Mouse (Mus musculus) NIH3T3 (cell line): Measurements from ENCODE around the gene Zfp266.
"Not testable (repeated sequence)": the region's sequence is repeated elsewhere in the genome, so short reads cannot be mapped to it uniquely, and the experiment has no call there.

Source experiments
- DNase-seq: peaks from one replicate; pipeline ENCODE4 v3.0.0-alpha.2; 2012; ENCODE audit warnings: low read depth

Zfp266 gene

DNA sequence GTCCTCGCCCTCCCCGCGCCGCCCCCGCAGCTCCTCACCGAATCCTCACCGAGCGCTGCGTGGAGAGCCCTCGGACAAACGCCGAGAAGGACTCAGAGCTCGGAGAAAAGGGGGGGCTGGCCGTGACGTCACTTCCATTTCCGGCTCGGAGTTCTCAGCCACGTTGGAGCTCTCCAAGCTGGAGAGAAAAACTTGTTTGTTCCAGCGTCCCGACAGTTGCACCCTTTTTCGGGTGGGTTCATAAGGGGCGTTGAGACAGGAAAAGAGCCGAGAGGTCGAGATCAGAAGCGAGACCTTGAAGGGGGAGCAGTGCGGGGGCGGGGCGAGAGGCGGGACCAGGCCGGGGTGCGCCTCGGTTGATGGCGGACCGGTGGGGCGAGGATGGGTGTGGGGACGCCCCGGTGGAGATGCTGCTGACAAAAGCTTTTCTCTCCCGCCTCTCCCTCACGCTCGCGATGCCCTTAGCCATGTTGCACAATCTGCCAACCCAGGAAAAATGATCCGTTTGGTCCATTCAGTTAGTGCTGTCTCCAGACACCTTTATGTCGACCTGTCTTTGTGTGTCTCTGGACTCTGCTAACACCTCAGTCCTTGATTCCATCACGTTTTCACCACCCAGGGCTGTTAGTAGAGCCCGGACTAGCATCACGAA, at the start of gene Zfp266:
Gene Zfp266 (minus strand): TSS at position 112 of the 652 bp plus-strand sequence.
- DNase-seq, result peak; percentile 92

DNA sequence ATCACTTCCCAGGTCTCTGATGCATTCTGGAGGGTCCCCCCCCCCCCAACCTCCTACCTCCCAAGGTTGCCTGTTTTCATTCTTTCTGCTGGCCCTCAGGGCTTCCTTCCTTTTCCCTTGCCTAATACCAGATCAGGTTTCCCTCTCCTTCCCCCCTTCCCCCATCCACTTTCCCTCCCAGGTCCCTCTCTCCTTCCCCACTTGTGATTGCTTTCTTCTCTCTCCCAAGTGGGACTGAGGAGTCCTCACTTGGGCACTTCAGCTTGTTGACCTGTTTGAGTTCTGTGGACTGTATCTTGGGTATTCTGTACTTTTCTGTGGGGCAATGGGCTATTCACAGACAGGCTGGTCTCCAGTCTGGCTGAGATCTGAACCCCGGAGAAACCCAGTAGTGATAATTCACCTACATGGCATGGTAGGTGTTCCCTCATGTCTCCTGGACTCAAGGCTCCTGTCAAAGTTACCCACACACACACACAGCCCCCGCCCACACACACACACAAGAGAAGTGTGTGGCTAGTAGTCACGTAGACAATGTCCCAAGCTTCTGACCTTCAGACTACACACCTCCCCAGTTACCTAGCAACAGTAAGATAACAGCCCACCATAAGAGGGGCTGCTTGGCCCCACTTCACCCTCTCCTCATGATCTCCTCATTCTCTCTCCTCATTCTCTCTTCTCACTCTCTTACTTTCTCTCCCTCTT, 44.3 kb upstream of the Zfp266 start:
- DNase-seq, result not testable (repeated sequence)

GRCm38 (mm10) chr9:20562177-20562576, 41.0 kb upstream of the Zfp266 start:
- no peak for DNase-seq

DNA sequence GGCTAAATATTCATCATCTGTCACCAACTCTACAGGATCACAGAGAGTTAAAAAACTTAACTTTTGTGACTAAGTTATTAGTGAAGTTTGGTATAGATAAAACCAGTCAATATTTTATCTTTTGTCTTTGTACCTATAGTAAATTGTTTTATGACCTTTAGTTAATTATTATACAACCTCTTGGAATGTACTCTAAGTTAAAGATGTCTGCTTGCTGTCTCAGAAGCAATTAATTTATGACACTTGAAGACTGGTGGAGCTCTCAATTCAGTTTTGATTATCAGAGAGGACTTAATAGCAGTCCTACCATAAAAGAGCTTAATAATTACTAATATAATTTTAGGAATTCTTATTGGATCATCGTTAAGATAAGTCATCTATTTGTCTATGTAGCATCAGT, 31.5 kb upstream of the Zfp266 start:
- DNase-seq, result no peak

DNA sequence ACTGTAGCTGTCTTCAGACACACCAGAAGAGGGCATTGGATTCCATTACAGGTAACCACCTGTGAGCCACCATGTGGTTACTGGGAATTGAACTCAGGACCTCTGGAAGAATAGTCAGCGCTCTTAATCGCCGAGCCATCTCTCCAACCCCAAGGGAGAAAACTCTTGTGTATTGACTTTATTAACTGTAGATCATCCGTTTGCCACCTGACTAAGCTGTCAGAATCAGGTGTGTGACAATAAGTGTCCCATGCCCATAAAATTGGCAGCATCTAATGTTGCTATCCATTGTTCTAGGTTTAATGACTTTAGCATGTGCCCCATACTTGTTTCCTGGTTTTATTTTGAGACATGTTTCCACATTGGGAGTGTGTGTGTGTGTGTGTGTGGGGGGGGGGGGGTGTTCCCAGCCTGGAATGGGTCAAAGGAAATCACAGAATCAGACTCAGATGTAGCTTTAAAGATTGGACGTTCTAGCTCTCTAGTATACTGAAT, 30.6 kb upstream of the Zfp266 start:
- no peak for DNase-seq

DNA sequence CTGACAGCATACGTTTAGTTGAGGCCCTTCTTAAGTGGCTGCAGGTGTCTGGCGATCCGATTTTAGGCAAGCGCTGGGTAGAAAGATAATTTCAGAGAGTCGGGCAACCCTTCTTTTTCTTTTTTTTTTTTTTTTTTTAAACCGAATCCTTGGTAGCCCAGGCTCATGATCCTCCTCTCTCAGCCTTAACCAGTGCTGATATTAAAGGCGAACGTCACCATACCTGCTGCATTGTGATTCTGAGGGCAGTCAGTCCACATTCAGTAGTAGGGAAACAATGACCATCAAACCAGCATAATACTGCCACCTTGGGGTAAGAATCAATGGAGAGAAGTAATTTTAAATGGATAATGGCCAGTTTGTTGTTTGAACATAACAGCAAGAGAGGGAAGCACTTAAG, 23.9 kb upstream of the Zfp266 start:
- peak; percentile 57 for DNase-seq

GRCm38 (mm10) chr9:20544070-20544821, 23.0 kb upstream of the Zfp266 start:
- no peak for DNase-seq

GRCm38 (mm10) chr9:20543496-20543895, 22.3 kb upstream of the Zfp266 start:
- DNase-seq, result no peak

DNA sequence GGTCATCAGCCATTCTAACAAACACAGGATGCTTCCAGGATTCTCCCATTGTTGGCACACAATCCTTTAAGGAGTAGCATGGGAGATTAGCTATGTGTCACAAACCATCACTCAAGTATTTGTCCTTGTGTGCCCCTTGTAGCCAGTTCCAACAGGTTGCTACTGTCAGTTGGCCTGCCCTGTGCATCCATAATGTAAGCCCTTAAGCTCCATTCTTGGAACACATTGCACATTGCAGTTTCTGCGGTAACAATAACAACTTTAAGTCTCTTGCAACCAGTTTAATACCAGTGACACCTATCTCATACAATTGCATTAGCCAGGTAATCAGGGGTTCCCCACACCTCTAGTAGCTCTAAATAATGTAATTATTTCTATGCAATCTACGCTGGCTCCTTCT, 15.4 kb upstream of the Zfp266 start:
- no peak for DNase-seq

- peak; percentile 17 for DNase-seq
Observed at GRCm38 (mm10) chr9:20534326-20534926, 13.2 kb upstream of the Zfp266 start.

- peak; percentile 46 for DNase-seq
Observed at GRCm38 (mm10) chr9:20520531-20521210, 546 bp downstream of the Zfp266 start.

GRCm38 (mm10) chr9:20519949-20520348, 1.3 kb downstream of the Zfp266 start:
- DNase-seq, result peak; percentile 4

DNA sequence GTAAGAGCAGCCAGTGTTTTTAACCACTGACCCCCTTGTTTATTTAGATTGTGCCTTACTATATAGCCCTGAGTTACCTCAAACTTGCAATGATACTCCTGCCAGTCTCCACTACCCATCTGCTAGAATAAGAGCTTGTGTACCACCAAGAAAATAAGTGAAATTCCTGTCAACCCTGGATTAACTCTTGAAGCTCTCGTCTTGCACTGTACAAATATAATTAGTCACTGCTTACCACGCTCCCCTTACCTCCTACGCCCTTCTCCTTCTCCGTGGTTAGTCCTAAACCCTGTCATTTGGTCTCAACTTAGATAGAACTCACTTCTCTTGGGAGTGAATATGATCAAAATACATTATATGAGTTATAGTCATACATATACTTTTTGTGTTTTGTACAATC, 2.5 kb downstream of the Zfp266 start:
- DNase-seq, result no peak

DNA sequence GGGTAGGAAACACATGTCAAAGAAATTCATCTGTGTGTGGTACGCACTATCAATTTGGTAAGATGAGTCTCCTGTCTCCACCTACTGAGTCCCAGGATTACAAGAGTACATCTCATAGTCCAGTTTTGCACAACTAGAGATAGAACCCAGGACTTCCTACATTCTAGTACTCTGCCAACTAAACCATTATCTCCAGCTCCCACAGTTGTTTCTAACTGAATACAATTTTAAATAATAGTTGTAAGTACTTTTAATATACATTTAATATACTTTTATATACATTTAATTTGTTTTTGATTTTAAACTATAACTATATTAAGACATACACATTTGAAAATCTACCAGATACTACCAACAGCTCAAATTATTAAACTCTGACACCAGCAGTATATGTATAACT, 3.5 kb downstream of the Zfp266 start:
- no peak for DNase-seq

GRCm38 (mm10) chr9:20514016-20514415, 7.2 kb downstream of the Zfp266 start:
- DNase-seq, result peak; percentile 15

GRCm38 (mm10) chr9:20512714-20513113, 8.5 kb downstream of the Zfp266 start:
- no peak for DNase-seq

- DNase-seq, result no peak
Observed at GRCm38 (mm10) chr9:20511645-20512044, 9.6 kb downstream of the Zfp266 start.

GRCm38 (mm10) chr9:20510346-20510745, 10.9 kb downstream of the Zfp266 start:
- DNase-seq, result no peak

DNA sequence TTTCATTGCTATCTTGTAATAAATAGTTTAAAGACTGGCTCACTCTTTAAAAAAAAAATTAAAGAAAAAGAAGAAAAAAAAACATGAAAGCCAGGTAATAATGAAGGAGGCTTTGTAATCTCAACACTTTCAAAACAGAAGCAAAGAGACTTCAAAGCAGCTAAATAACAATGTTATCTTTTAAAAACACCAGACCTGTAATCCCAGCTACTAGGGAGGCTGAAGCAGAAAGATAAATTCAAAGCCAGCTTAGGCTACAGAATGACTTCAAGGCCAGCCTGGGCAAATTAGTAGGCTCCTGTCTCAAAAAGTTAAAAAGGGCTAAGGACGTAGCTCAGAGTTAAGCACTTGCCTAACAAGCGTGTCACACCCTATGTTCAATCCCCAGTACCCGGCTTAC, 11.5 kb downstream of the Zfp266 start:
- DNase-seq, result no peak

GRCm38 (mm10) chr9:20504801-20505200, 16.4 kb downstream of the Zfp266 start:
- no peak for DNase-seq

DNA sequence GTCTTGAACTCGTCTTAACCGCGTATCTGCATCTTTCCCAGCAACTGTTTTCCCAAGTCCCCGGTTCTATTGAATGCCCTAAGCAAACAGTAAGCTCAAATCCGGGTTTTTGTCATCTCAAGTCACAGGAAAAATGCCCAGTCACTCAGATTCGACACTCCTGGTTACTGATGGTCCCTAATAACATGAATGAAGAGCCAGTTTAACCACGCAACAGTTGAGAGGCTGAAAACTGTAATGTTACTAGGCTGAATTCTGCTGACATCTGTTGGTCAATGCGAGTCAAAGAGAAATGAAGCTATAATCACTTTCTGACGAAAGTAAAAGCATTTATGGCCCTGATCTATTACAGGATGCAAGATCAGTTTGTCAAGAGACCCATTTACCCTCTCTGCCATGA, 27.9 kb downstream of the Zfp266 start:
- DNase-seq, result peak; percentile 61
